Mouse (Mus musculus) stomach, postnatal 0 days (tissue): ENCODE measurements at regions not wholly inside any gene's neighbourhood (a gene's known extent, or its start where the extent isn't known, plus 50 kb on each side); places are given as distances from the start of the nearest gene placed in this dataset.

Source experiments
- ATAC-seq: fragments of 200-750 bp; cut with Nextera tagmentation; 2 replicates; pipeline ENCODE4 v1.8.0; 2017; ENCODE audit not compliant: low FRiP score, low TSS enrichment
- DNase-seq: peaks from one replicate; pipeline ENCODE4 v3.0.0-alpha.2; 2016; ENCODE audit warnings: low spot score
- H3K27ac ChIP-seq: fragments of 300-500 bp; sonication (generic); replicated peaks from 2 replicates; pipeline ENCODE4 v1.5.1; 2014; ENCODE audit warnings: mild to moderate bottlenecking, control low read depth
- H3K27me3 ChIP-seq: fragments of 300-500 bp; sonication (generic); 2 replicates; pipeline ENCODE4 v1.6.1; 2014; ENCODE audit warnings: low read length; ENCODE audit not compliant: control insufficient read depth, insufficient read depth
- H3K36me3 ChIP-seq: fragments of 300-500 bp; sonication (generic); 2 replicates; pipeline ENCODE4 v1.6.1; 2014; ENCODE audit warnings: low read length, mixed read lengths; ENCODE audit not compliant: control insufficient read depth, insufficient read depth
- H3K4me1 ChIP-seq: fragments of 300-500 bp; sonication (generic); replicated peaks from 2 replicates; pipeline ENCODE4 v1.6.1; 2014; ENCODE audit warnings: antibody characterized with exemption; ENCODE audit not compliant: control insufficient read depth, insufficient read depth
- H3K4me2 ChIP-seq: fragments of 300-500 bp; sonication (generic); replicated peaks from 2 replicates; pipeline ENCODE4 v1.6.1; 2014; ENCODE audit warnings: low read depth, mild to moderate bottlenecking, control low read depth, moderate library complexity
- H3K4me3 ChIP-seq: fragments of 300-500 bp; sonication (generic); 2 replicates; pipeline ENCODE4 v1.5.1; 2014; ENCODE audit warnings: low read depth, low read length, control low read depth
- H3K9ac ChIP-seq: fragments of 300-500 bp; sonication (generic); 2 replicates; pipeline ENCODE4 v1.6.1; 2014; ENCODE audit warnings: mild to moderate bottlenecking, low read length, control low read depth, mixed read lengths
- H3K9me3 ChIP-seq: fragments of 300-500 bp; sonication (generic); 2 replicates; pipeline ENCODE4 v1.6.1; 2016; ENCODE audit warnings: low read length; ENCODE audit not compliant: control insufficient read depth
- CTCF ChIP-seq: IDR thresholded peaks from 2 replicates; pipeline ENCODE4 v1.5.1; 2016; ENCODE audit warnings: antibody characterized with exemption, low read depth, mild to moderate bottlenecking, moderate library complexity
- EP300 ChIP-seq: optimal IDR thresholded peaks from 2 replicates; pipeline ENCODE3; 2016; ENCODE audit warnings: antibody characterized with exemption
- WGBS: fragments of 180-500 bp; shearing (Covaris S2); extraction: QIAGEN DNeasy Blood & Tissue Kit; methylation state at CpG from one replicate; pipeline ENCODE4 v1.1.7; 2014; 5-methylcytosine and 5-hydroxymethylcytosine counted together

DNA sequence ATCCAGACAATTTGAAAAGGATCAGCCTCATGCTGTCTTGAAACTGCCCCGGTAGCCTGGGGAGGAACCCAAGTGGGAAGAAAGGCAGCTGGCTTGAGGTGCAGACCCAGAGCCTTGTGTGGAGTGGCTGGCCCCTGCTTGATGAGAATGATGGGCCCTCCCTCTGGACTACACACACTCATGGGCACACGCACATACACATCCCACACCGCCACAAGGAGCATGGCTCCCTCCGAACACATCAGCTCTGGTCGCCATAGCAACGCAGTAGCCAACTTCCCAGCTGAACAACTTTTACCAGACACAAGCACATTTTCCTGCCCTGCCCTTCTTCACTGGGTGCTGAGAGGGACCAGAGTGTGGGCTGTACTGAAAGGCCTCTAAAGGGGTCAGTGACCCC lies 101.2 kb downstream of the Rpl14 start:
- Histone ChIP-seq H3K9ac (no peak overlapping the region), H3K4me3 (no peak overlapping the region), H3K4me1 (no peaks in the 10 kb centered on the region), H3K27me3 (no peaks in the 10 kb centered on the region), H3K9me3 (no peaks in the 10 kb centered on the region), H3K36me3 (no peaks in the 10 kb centered on the region), H3K27ac (no peak overlapping the region), H3K4me2 (no peak overlapping the region)
- 41% methylated on average over 6 of the region's 6 CpGs for WGBS
- DNase-seq = no peak
- TF ChIP-seq CTCF = no peak
- no peak for TF ChIP-seq EP300
- ATAC-seq = peak; percentile 29; the same call in 1 of the 2 replicates

- no peaks in the 10 kb centered on the region for H3K36me3 ChIP-seq
- ATAC-seq = no peak
- H3K4me3 ChIP-seq = no peak overlapping the region
- DNase-seq = no peak
- H3K27ac ChIP-seq = no peak overlapping the region
- peak overlapping the region; percentile 51; the same call in 1 of the 2 replicates for H3K4me2 ChIP-seq
- H3K9me3 ChIP-seq = no peaks in the 10 kb centered on the region
- no peak overlapping the region for H3K9ac ChIP-seq
- 10% methylated on average over 11 of the region's 11 CpGs for WGBS
- no peaks in the 10 kb centered on the region for H3K4me1 ChIP-seq
- TF ChIP-seq EP300 = no peak
- TF ChIP-seq CTCF = no peak
- no peaks in the 10 kb centered on the region for H3K27me3 ChIP-seq
These were observed 103.6 kb downstream of the Rpl14 start for GRCm38 (mm10) chr9:120674855-120675254.

GRCm38 (mm10) chr9:120675371-120676150 lies 104.3 kb downstream of the Rpl14 start:
- Histone ChIP-seq H3K4me1 (no peaks in the 10 kb centered on the region), H3K9me3 (no peaks in the 10 kb centered on the region), H3K9ac (peak overlapping the region; percentile 43; the same call in 1 of the 2 replicates), H3K27ac (no peak overlapping the region), H3K36me3 (no peaks in the 10 kb centered on the region), H3K27me3 (no peaks in the 10 kb centered on the region), H3K4me2 (peak overlapping the region; percentile 51), H3K4me3 (peak overlapping the region; percentile 17; the same call in 1 of the 2 replicates)
- ATAC-seq (no peak), DNase-seq (no peak)
- TF ChIP-seq EP300 = no peak
- no peak for TF ChIP-seq CTCF
- 5% methylated on average over 18 of the region's 18 CpGs for WGBS

GRCm38 (mm10) chr9:120676301-120676700 lies 105.1 kb downstream of the Rpl14 start:
- H3K9me3 ChIP-seq = no peaks in the 10 kb centered on the region
- no peaks in the 10 kb centered on the region for H3K4me1 ChIP-seq
- H3K9ac ChIP-seq = no peak overlapping the region
- no peak overlapping the region for H3K27ac ChIP-seq
- DNase-seq (no peak), ATAC-seq (no peak)
- TF ChIP-seq CTCF (no peak), EP300 (no peak)
- H3K36me3 ChIP-seq = no peaks in the 10 kb centered on the region
- H3K4me2 ChIP-seq = no peak overlapping the region
- 43% methylated on average over 9 of the region's 9 CpGs for WGBS
- H3K4me3 ChIP-seq = no peak overlapping the region
- no peaks in the 10 kb centered on the region for H3K27me3 ChIP-seq

- H3K4me2 ChIP-seq = no peak overlapping the region
- no peaks in the 10 kb centered on the region for H3K4me1 ChIP-seq
- no peak for DNase-seq
- H3K36me3 ChIP-seq = no peaks in the 10 kb centered on the region
- H3K27ac ChIP-seq = no peak overlapping the region
- H3K9me3 ChIP-seq = no peaks in the 10 kb centered on the region
- WGBS = 51% methylated on average over 8 of the region's 8 CpGs
- no peaks in the 10 kb centered on the region for H3K27me3 ChIP-seq
- H3K4me3 ChIP-seq = no peak overlapping the region
- no peak overlapping the region for H3K9ac ChIP-seq
- ATAC-seq = no peak
- TF ChIP-seq EP300 (no peak), CTCF (no peak)
These were observed 105.5 kb downstream of the Rpl14 start for GRCm38 (mm10) chr9:120676771-120677170.

- no peaks in the 10 kb centered on the region for H3K4me1 ChIP-seq
- H3K4me2 ChIP-seq = no peak overlapping the region
- H3K36me3 ChIP-seq = no peaks in the 10 kb centered on the region
- H3K27ac ChIP-seq = no peak overlapping the region
- TF ChIP-seq EP300 (no peak), CTCF (no peak)
- no peak overlapping the region for H3K4me3 ChIP-seq
- H3K9me3 ChIP-seq = no peaks in the 10 kb centered on the region
- ATAC-seq = no peak
- H3K9ac ChIP-seq = no peak overlapping the region
- no peaks in the 10 kb centered on the region for H3K27me3 ChIP-seq
- WGBS = 78% methylated on average over 5 of the region's 5 CpGs
- DNase-seq = no peak
These were observed 106.0 kb downstream of the Rpl14 start for GRCm38 (mm10) chr9:120677216-120677615.
